Mouse (Mus musculus) lung, postnatal 25 days (tissue): ENCODE data around the gene Rgs6.

ENCODE experiments used
- DNase-seq: peaks from one replicate; pipeline ENCODE4 v3.0.0; 2022; ENCODE audit warnings: low spot score

Gene Rgs6

DNA sequence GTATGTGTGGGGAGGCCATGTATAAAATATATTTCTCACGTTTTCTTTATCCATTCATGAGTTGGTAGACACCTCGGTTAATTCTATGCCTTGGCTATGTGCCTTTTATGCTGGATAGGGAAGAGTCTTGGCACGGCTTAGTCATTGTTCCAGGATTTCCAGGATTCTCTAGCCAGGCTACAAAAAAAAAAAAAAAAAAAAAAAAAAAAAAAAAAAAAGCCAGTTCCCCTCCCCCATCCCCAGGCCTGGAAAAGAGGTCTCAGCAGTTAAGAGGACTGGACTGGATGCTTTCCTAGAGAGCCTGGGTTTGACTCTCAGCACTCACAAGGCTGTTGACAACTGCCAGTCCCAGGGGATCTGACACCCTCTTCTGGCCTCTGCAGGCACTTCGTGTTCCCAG is 543.3 kb downstream of the Rgs6 start:
- DNase-seq, result no peak

DNA sequence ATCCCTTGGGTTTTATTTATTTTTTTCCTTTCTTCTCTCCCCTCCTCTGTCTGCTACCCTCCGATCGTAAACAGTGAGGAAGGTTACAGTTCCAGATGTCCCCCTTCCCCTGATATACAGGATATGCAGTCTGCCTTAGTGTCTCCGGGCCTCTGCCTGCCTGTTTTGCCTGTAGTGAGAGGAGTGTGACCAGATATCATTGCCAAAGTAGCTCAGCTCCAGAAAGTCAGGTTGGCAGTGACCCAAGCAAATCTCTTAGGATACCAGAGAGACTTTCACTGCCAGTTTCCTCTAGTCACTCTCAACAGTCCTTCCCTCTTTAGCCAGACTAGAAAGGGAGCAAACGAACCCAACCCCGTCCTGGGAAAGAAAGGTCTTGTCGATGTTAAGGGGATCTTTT is 545.7 kb downstream of the Rgs6 start:
- peak; percentile 45 for DNase-seq

DNA sequence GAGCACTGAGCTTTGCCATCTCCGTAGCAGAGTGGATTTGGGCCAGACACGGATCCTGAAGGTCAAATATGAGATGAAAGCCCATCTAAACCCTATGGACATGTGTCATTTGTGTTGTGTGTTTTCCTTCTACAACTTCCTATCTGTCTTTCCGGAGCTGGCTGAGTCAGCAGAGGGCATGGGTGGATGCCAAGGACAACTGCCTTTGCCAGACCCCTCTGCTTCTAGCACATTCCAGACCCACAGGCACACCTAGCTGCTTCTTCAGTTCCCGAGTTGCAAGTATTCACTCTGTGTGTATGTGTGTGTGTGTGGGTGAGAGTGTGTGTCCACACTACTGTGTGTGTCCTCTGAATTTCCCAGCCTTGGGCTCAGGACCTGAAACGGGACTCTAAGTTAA is 547.9 kb downstream of the Rgs6 start:
- no peak for DNase-seq

DNA sequence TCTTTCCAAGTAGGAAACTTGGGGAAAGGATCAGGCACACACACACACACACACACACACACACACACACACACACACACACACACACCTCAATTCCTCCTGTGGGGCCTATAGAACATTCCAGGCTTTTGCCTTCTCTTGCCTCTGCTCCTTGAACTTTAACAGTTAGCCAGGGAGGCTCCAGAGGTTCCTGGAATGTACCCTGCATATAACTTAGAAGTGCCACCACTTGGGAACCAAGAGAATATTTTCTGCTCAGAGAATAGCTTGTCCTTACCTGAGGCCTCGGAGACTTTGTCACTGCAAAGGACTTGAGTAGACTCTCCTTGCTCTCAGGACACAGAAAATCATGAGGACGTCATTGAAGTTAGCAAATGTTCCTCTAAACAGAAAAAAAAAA is 548.4 kb downstream of the Rgs6 start:
- DNase-seq, result no peak

DNA sequence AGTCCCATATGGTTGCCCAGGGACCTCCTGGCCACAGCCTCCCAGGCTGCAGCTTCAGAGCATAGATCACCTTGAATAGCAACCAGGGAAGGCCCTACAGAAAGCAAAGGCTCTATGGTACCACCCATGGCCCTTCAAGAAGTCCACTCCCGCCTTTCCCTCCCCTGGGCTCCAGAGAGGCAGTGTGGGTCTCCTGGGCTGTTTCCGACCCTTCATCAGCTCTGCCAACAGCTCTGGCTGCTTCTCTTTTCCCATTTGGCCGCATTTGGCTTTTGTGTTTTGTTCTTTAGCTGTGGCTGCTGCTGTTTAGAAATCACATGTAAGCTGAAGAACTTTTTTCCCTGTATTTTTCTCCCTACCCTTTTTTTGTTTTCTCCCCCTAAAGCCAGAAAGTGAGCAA is 548.9 kb downstream of the Rgs6 start:
- no peak for DNase-seq

DNA sequence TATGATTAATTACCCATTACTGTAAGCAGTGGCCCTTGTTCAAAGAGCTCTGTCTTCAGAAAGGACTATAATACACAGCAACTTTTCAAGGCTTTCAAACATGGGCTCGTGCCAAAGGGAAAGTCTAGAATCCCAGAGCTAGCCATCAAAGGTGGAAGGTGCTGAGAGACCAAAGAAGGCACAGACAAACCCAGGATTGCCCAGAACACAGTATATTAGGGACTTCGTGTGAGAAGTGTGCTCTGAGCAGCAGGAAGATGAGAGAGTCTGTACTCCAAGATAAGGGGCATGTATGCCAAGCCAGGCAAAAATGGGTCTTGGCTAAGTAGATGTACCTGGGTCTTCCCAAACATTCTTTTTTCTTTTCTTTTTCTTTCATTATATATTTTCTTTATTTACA is 553.1 kb downstream of the Rgs6 start:
- no peak for DNase-seq

DNA sequence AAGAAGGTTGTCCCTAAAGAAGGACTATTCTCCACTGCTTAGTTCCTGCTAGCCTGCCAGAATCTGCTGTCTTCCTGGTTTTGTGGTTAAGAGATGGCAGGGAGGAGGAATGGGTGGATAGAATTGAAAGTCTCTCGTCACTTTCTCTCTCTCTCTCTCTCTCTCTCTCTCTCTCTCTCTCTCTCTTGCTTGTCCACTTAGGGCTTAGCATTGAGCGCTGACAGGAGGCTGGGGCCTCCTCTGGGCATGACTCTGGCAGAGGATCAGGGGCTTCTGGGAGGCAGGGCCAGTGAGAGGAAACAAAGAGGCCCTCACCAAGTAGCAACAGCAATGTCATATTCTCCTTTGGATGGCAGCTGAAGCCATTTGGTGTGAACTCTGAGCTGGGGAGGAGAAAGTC is 554.4 kb downstream of the Rgs6 start:
- DNase-seq, result no peak

DNA sequence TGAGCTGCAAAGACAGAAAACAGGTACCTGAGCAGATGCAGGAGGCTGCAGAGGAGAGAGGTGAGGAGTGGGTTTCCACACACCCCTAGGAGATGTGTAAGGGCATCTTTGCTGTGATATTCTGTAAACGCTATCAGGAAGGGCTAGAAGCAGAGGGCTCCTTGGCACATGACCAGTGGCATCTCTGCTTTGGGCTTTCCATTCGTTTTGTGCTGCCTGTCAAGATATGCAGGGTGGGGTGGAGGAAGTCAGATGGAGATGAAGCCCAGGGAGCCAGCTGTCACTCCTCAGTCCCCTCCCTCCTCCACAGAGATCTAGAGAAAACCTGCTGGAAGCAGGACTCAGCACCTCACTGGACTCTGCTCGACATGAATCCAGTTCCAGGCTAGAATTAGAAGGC is 555.0 kb downstream of the Rgs6 start:
- peak; percentile 26 for DNase-seq

DNA sequence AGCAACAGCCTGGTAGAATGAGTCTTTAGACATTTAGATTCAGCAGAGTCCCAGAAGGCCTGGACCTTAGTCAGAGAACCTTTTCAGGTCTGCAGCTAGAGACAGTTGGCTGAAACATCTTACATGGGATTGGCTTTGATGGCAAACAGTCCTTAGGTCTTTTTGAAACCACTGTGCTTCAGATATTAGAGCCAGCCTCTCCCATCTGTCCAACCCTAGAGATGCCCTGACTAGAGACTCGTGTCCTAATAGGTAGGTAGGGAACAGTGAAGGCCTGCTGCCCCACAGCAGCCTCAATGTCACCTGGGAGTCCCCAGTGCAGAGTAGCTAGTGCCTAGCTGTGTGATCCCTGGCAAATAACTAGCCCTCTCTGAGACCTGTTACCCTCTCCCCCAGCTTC is 555.5 kb downstream of the Rgs6 start:
- DNase-seq, result no peak

DNA sequence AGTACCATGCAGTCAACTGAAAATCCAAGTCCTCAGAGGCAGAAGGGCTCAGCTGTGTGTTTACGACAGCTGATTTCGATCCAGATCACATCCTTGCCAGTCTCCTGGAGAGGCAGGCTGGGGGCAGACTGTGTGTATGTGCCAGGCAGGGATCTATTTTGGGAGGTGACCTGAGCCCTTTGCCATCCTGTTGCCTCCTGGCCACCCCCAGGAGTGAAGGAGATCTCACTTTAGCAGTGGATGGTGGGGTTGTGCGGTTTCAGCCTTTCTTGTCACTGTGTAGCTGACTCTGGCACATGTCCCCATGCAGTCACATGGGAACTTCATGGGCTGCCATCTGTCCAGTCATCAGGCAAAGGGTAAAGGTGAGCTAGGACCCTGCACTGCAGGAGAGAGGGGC is 557.0 kb downstream of the Rgs6 start:
- DNase-seq, result no peak

DNA sequence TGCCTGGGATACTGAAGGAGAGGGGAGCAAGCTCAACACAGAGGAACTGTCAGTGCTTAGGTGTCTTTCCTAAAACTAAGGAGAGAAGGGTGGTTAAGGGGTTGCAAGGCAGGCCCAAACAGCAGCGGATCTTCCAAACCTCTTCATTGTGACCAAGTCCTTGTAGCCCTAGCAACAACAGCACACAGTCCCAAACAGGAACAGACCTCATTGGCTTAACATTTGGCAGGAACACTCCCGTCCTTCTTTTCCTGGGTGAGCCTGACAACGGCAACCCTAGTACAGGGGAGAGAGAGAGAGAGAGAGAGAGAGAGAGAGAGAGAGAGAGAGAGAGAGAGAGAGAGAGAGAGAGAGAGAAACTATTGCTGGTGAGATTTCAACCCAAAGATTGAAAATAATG is 557.8 kb downstream of the Rgs6 start:
- DNase-seq, result no peak

DNA sequence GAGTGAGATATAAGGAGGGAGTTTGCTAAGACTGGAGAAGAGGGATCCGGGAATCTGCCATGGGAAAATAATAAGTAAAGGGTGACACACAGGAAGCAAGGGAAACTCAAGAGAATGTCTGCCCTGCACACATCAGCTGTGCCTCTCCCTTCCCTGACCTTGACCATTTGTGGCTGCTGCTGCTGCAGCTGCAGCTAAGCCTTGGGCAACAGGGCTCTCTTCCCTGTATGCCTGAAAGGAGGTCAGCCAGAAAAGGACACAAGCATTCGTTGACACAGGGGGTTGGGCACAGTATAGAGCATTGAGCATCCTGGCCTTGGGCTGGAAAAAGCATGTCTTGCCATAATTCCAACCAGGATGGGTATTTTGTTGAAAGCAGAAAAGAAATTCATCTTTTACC is 558.8 kb downstream of the Rgs6 start:
- no peak for DNase-seq

DNA sequence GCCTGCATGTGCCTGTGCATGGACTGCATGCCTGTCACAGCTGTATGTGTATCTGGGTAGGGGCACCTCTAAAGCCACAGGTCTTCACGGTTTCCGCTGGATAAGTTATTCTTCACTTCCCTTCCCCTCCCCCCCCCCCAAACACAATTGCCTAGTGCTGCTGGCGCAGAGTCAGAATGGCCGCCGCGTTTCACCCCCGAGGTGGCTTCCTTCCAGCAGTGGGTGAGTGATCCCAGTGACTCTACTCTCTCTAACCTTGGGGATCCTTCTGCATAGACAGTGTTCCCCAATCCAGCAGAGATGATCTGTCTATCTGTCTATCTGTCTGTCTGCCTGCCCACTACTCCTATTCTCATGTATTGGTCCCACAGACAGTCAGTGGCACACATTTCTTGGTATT is 561.9 kb downstream of the Rgs6 start:
- no peak for DNase-seq

DNA sequence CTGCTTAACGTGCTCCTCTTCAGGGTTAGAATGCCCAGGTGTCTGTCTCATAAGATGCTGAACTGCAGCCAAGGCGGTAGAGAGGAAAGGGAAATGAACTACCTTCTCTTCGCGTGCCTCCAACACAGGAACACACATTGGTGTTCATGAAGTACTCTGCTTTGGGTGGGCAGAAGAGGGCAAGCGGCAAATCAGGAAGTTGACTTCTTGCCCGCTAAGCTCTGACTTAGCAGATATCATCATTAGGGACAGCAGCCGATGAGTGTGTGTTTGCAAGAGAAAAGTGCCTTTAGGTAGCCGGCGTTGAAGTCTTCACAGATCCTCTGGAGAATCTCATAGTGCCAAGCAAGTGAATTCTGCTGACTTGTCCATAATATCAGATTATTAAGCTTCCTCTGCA is 562.7 kb downstream of the Rgs6 start:
- DNase-seq, result no peak

DNA sequence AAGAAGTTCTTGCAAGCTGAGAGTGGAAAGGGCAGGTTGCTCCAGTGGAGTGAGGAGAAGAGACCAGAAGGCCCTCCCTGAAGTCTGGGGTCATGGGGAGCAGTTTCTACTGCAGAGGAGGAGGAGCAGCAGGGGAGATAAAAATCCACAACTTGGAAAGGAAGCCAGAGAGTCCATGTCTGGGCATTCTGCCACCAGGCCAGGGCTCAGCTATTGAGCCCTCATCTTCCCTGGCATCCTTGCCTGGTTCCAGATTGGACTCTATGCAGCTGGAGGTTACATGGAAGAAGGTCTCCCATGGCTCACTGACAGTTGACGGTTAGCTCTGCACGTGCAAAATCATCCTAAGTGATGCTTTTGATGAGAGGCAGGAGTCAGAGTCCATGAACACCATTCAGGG is 563.4 kb downstream of the Rgs6 start:
- no peak for DNase-seq

DNA sequence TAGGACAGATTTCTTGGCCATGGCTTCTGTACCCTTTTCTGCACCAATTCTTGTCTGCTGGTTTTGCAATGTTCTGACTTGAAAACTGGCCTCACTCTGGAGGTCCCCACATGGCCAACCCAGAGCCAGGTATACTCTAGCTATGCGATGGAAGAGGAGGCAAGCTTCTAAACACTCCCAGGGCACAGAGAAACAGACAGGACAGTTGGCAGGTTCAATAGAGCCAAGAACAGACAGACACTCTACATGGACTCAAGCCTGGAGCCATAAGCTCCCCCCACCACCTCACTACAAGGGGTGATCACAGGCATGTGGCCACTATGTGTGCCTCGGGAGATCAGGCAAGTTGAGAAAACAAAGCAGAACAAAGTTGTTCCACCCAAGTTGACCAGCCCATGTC is 572.1 kb downstream of the Rgs6 start:
- no peak for DNase-seq

DNA sequence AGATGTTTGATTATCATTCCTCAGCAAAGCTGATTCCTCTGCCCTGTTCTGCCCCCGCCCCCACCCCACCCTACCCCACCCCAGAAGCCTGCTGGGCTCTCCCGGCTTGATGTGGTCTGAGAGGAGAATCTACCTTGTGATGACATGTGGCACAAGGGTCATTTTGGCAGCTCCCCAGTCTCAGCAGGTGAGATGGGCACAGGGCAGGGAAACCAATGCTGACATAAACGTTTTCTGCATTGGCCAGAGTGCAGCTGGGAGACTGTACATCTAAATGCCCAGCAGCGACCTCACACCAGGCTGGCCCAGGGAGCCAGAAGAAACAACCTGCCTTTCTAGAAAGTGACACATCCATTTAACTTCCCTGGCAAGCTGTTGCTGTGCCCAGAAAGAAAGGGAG is 572.6 kb downstream of the Rgs6 start:
- DNase-seq, result no peak

DNA sequence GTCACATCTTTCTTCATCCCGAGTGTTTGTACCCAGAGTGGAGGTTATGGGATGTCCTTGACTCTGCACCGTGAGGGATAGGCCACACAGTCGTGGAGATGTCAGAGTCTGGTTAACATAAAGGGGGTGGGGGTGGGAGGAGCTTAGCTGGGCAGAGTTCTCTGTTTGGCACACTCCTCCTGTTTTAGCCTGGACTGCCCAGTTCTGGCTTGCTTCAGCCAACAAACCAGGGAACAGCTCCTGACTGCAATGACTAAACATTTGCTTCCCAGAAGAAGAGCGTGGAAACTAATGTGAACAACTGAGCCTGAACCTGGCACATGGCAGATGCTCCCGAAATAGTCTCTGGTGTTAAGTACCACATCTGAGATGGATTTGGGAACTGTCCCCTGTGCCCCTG is 575.6 kb downstream of the Rgs6 start:
- DNase-seq, result no peak

DNA sequence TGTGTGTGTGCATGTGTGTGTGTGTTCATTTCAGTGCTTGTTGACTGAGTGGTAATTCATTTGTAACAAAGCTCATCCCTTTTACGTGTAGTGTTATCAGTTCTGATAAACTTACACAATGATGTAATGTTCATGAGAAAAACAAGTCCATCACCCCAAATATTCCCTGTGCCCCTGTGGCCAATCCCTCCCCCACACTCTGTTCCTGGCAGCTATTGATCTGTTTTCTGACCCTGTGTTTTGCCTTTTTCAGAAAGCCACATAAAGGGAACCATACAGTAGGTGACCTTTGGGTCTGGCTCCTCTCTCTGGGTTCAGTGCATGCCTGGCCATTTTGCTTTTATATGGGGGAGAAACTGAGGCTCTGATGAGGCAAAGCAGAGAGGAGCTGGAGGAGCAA is 577.0 kb downstream of the Rgs6 start:
- DNase-seq, result no peak

DNA sequence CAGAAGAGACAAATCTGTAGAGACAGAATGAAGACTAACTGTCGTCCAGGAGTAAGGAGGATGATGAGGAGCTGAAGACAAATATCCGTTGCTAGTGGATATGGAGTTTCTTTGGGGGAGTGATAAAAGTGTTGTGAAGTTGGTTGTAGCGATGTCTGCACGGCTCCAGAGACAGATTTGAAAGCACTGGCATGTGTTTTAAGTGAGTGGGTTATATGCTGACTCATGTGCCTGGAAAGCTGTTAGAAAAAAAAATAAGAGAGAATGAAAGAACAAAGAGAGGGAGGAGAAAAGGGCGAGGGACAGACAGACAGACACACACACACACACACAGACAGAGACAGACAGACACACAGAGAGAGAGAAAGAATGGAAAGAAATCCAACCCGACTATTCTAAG is 580.2 kb downstream of the Rgs6 start:
- no peak for DNase-seq

DNA sequence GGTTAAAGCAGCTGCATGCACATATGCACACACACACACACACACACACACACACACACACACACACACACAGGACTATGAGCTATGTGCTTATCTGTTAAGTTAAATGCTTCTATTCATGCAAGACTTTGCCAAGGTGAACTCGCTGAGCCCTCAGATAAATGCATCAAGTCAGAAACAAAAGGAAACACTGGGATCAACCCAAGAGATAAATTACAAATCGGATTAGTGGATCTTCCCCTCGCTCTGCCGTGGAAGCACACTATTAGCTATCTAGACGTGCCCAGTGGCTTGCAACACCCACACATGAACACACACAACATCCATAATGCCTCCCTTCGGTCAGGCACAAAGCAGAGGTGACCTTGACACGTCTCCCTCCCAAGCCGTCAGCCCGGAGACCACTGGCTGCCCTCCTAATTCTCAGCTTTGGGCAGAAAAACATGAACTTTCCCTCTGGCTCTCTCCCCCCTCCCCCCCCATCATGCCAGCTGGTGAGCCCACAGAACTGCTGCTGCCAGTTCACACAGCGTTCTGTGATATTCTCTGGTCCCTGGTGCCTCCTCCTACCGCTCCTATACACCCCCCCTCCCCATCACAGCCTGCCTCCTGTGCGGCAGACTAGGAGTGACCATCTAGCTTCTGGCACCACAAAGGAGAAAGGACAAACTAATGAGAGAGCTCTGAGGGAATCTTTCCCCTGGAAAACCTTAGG is 581.6 kb downstream of the Rgs6 start:
- DNase-seq, result no peak

DNA sequence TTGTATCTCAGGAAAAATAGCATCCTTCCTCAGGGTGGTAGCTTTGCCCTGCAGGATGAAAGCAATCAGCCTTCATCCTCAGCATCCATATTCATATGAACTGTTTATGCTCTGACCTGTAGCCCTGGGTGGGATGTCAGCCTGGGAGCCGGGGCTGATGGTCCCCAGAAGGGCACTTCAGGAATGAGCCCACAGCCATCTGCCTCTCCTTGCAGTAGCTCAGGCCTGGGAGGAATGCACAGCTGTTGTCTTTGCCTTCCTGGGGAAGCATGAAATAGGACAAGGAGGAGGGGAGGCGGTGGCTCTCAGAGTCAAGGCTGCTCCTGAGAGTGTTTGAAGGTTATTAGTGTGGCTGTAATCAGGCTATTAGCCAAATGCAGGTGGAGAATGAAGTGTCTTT is 590.7 kb downstream of the Rgs6 start:
- DNase-seq, result no peak

DNA sequence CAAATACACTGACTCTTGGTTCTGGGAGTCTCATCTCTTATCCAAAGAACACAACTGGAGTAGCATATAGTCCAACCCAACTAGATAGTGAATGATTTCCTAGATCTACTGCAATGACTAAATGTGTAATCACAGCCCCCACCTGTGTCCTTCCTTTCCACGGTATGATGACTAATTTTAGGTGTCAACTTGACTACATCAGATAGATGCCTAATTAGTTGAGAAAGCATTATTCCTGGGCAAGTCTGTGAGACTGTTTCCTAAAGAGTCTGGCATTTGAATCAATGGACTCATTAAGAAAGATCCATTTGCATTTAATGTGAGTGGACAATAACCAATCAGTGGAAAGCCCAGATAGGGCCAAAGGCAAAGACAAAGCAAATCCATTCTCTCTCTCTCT is 591.8 kb downstream of the Rgs6 start:
- no peak for DNase-seq

DNA sequence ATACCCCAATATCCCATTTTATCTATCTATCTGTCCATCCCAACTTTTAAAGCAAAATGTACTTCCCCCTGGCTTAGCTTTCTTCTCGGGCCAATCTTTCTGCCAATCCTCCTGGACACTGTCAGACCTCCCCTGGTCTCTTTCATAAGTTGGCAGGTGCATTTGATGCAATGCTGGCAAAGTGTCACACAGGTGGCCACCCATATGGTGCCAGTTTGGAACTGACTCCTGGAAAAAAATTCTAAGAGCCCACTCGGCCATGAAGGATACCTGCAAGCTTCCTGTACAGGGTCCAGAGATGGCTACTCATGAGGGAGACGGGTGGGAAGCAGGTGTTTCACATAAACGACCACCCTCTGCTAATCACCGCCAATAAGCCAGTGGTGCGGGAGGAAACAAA is 592.5 kb downstream of the Rgs6 start:
- DNase-seq, result no peak

DNA sequence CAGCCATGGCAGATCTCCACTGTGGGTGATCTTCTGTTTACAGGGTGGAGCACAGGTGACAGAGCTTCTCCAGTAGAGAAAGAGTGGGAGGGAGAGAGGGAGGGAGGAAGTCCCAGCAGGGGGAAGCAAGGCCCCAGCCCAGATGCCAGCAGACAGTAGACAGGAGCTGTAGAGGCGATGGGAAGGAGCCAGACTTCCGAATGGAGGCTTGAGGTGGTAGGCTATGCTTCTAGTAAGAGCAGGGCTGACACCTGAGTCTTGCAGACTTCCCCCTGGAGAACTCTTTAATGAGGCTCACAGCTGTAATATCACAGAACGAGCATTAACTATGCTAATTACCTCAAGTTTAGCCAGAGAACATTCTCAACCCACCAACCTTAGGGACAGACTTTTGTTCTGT is 613.6 kb downstream of the Rgs6 start:
- DNase-seq, result no peak
